25 mouse cellular contexts compared by ENCODE assay signal in the genomic region with DNA sequence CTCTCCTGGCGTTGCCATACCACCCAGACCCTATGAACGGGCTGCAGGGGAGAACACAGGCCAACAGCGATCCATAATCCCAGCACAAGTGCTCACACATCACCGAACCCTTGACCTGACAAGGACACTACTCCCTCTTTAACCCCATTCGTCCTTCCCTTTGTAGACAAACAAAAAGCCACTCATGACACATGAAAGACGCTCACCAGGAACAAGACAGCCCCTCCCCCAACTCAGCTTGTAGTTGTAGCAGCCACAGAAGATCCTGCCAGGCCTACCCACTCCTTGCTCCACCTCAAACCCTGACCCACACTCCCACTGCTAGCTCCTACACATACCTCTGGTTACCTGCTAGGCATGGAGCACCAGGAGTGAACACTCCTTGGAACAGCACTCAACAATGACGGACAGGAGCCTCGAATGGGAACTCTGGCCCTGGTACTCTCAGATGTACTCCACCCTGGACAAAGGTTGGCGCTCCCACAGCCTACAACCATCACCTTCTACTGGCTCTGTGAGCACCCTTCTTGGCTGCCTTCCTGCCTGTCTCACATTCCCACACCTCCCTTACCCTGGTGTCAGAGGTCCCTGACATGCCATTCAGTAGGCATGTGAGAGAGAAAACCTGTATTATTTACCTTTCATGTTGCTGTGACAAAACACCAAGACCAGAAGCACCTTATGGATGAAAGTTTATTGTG. TPM values are rescaled to one million over a fixed set of nuclear protein-coding genes. Genes with fewer than 3 reads are reported as not detected.
A peak's percentile ranks its signal among the peaks of the same experiment; 100 is the strongest.
DNase-seq lines count a peak whose midpoint lies in the region; ATAC-seq lines count a peak whose summit lies in the region.
"Had no signal": no experiment of that assay in that cellular context is flagged by ENCODE, and none has a peak within 500 bp of the region (broad histone marks: within the 10 kb centered on the region; RNA-seq: fewer than 3 reads in every experiment).

No protein-coding gene starts in this region.

- H3K4me3 ChIP-seq in kidney, embryonic 15.5 days (replicated peaks), result no peak overlapping the region
- H3K4me3 ChIP-seq: forebrain, embryonic 13.5 days; heart, embryonic 15.5 days; limb, embryonic 13.5 days; liver, embryonic 12.5 days; midbrain, embryonic 12.5 days had no signal

- intact Hi-C loops in heart, postnatal 14 days (cut with DNase I), result no loop called here
- intact Hi-C loops in left cerebral cortex, postnatal 25 days (cut with DNase I), result no loop called here

- no peak overlapping the region for H3K4me2 ChIP-seq in kidney, embryonic 15.5 days
- H3K4me2 ChIP-seq: forebrain, embryonic 13.5 days; heart, embryonic 15.5 days; limb, embryonic 13.5 days; liver, embryonic 12.5 days; midbrain, embryonic 12.5 days had no signal

- H3K36me3 ChIP-seq in kidney, embryonic 15.5 days, result no peaks in the 10 kb centered on the region
- H3K36me3 ChIP-seq: heart, embryonic 15.5 days; limb, embryonic 13.5 days; liver, embryonic 12.5 days; midbrain, embryonic 12.5 days had no signal

- no peak overlapping the region for H3K27ac ChIP-seq in kidney, embryonic 15.5 days
- H3K27ac ChIP-seq: forebrain, embryonic 13.5 days; heart, embryonic 15.5 days; hindbrain, postnatal 0 days; kidney, postnatal 0 days; limb, embryonic 13.5 days; liver, embryonic 12.5 days; midbrain, embryonic 12.5 days had no signal

- DNase-seq in heart, adult 11 months, result peak; percentile 88
- no peak for DNase-seq in heart, postnatal 14 days
- DNase-seq in kidney, adult 8-10 months, result peak; percentile 34 to 42
- peak; percentile 29 for DNase-seq in CD4-positive helper T cell, adult 2 months (ENCODE audit: low read depth, low spot score)
- DNase-seq in naive thymus-derived CD4-positive, alpha-beta T cell, adult 2 months (ENCODE audit: low read depth), result peak; percentile 64
- no peak for DNase-seq in urinary bladder, adult 18-20 months (ENCODE audit: low spot score in 2 of 2)
- no peak for DNase-seq in left cerebral cortex, postnatal 25 days (ENCODE audit: low spot score in 2 of 2)
- DNase-seq: adrenal gland, postnatal 14 days; cerebellum, adult 2 months; cerebellum, postnatal 36 days; embryo, embryonic 11 days; gastrocnemius, postnatal 36 days; lung, adult 2 months; right cerebral cortex, postnatal 25 days had no signal

- 0 out of 2 replicates have a peak, but pooled peaks cover 5% of the 10 kb centered on the region for H3K4me1 ChIP-seq in kidney, embryonic 15.5 days
- H3K4me1 ChIP-seq: liver, embryonic 12.5 days; midbrain, embryonic 12.5 days had no signal

- no peaks in the 10 kb centered on the region for H3K9me3 ChIP-seq in kidney, embryonic 15.5 days (replicated peaks)
- H3K9me3 ChIP-seq: forebrain, embryonic 13.5 days; heart, embryonic 15.5 days; limb, embryonic 13.5 days; liver, embryonic 12.5 days; midbrain, embryonic 12.5 days had no signal

- H3K27me3 ChIP-seq in kidney, embryonic 15.5 days, result no peaks in the 10 kb centered on the region
- H3K27me3 ChIP-seq: CH12.LX; forebrain, embryonic 13.5 days; heart, embryonic 15.5 days; limb, embryonic 13.5 days; liver, embryonic 12.5 days; midbrain, embryonic 12.5 days had no signal

- H3K9ac ChIP-seq in kidney, embryonic 15.5 days, result no peak overlapping the region
- H3K9ac ChIP-seq: forebrain, embryonic 13.5 days; heart, embryonic 15.5 days; limb, embryonic 13.5 days; liver, embryonic 12.5 days; midbrain, embryonic 12.5 days had no signal

- WGBS in kidney, embryonic 15.5 days, result 72% methylated on average over 9 of the region's 9 CpGs

- ATAC-seq in kidney, embryonic 15.5 days (replicated peaks; ENCODE audit: low FRiP score), result no peak
- ATAC-seq: forebrain, embryonic 13.5 days; hindbrain, postnatal 0 days; liver, embryonic 12.5 days had no signal

RNA-seq across cellular contexts. Expression of gene Fbxl14, which starts 26.2 kb away (rescaled TPM):
- total RNA-seq in heart, postnatal 14 days (2021), result 10 to 100 TPM; 15.4 to 16.5 TPM
- 5.0 and 6.1 TPM in 2 replicates for polyA plus RNA-seq in kidney, embryonic 15.5 days (2015; fragmentation: Nextera tagmentation; extraction: Ambion mirVana)
- total RNA-seq in left cerebral cortex, postnatal 25 days (2021), result 10 to 100 TPM; 33.5 to 34.3 TPM

RNA-seq across cellular contexts. Expression of gene Wnt5b, which starts 38.5 kb away (rescaled TPM):
- 1 to 10 TPM; 4.7 to 4.9 TPM for total RNA-seq in heart, postnatal 14 days (2021)
- polyA plus RNA-seq in kidney, embryonic 15.5 days (2015; fragmentation: Nextera tagmentation; extraction: Ambion mirVana), result 9.1 and 11.5 TPM in 2 replicates
- total RNA-seq in left cerebral cortex, postnatal 25 days (2021), result 1 to 10 TPM; 1.6 to 1.9 TPM
- total RNA-seq: hematopoietic stem cell, adult 5-6 weeks; megakaryocyte, adult 5-6 weeks had no signal

Comparison
In these comparisons a context has a peak if more than half of its experiments do, and no peak if none do; other contexts are left out.
1. DNase-seq: peak in heart, adult 11 months (single experiment), kidney, adult 8-10 months (2 of 2), CD4-positive helper T cell, adult 2 months (single experiment) and naive thymus-derived CD4-positive, alpha-beta T cell, adult 2 months (single experiment); none in heart, postnatal 14 days (0 of 2), urinary bladder, adult 18-20 months (0 of 2) and left cerebral cortex, postnatal 25 days (0 of 2).